Mouse (Mus musculus): ENCODE data around the gene Afap1l2.

Gene Afap1l2

DNA sequence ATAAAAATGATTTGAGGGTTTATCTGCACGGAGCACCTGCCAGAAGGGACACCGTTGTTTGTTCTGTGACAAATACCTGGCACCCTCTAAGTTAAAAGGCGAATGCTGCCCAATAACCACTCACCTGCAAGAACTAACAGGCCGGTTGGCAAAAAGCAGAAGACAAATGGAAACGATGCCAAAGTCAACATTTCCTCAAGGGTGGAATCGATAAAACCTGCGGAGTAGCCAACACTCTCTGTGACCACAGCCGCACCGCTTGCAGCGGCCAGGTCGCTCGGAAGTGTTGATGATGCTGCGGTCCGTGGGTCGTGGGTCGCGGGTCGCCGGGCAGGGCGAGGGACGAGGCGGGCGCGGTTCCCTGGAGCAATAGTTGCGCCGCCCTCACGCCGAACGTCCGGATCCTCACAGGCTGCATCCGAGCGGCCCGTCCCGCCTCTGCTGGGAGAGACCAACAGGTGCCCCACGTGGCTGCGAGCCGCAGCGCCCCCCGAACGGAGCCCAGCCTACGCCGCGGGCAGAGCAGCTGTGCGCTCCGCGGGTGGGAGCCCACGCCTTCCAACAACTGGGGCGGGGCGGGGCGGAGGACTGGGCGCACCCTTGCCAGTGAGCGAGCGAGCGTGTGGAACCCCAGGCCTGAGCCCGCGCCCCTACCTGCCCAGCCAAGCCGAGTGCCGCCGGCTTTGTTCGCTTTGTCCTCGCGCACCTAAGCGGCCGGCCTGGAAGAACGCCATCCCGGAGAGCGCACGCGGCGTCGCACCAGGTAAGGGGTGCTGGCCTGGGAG is 134.0 kb downstream of the Afap1l2 start, which contains the start of gene Vwa2:
Gene Vwa2, plus strand, starts transcription at position 434 of the 785 bp plus-strand sequence.
- DNase-seq = peak; percentile 54

DNA sequence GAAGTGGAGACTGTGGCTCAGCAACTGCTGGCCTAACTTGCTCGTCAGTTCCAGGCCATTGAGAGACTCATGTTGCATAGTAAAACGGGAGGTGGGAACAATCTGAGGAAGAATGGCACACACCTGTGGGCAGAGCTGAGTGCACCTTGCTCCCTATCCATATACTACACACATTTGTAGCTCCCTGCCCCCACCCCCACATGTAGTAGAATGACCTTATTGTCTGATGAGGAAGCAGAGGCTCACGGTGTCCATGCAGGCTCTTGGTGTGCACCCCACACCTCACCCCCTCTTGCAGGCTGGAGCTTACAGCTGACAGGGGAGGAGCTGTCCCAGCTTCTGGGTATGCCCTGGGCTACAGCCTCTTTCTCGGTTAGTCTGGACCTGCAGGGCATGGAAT is 140.3 kb downstream of the Afap1l2 start:
- DNase-seq = no peak

Measured in thymus, postnatal 14 days (tissue).